Mouse (Mus musculus): ENCODE measurements around the gene Smyd2.
A peak's percentile ranks its signal among the peaks of the same experiment; 100 is the strongest.

Smyd2 gene

GRCm38 (mm10) chr1:189870539-189870938 is 51.6 kb downstream of the Smyd2 start:
- no peak for DNase-seq

GRCm38 (mm10) chr1:189869651-189870270 is 52.4 kb downstream of the Smyd2 start:
- no peak for DNase-seq

GRCm38 (mm10) chr1:189868036-189868435 is 54.1 kb downstream of the Smyd2 start:
- no peak for DNase-seq

- DNase-seq = no peak
Observed at GRCm38 (mm10) chr1:189867497-189867896, 54.7 kb downstream of the Smyd2 start.

GRCm38 (mm10) chr1:189867034-189867433 is 55.1 kb downstream of the Smyd2 start:
- DNase-seq = peak in 1 of 2 experiments; percentile 48

GRCm38 (mm10) chr1:189866621-189867020 is 55.5 kb downstream of the Smyd2 start:
- DNase-seq = no peak

- DNase-seq = no peak
Observed at GRCm38 (mm10) chr1:189864846-189865560, 57.2 kb downstream of the Smyd2 start.

- DNase-seq = no peak
Observed at GRCm38 (mm10) chr1:189864301-189864700, 57.9 kb downstream of the Smyd2 start.

GRCm38 (mm10) chr1:189863727-189864126 is 58.4 kb downstream of the Smyd2 start:
- DNase-seq = no peak

GRCm38 (mm10) chr1:189860942-189861315 is 61.2 kb downstream of the Smyd2 start:
- no peak for DNase-seq

GRCm38 (mm10) chr1:189860112-189860941 is 61.8 kb downstream of the Smyd2 start:
- DNase-seq = peak; percentile 34 to 36

GRCm38 (mm10) chr1:189858377-189858776 is 63.8 kb downstream of the Smyd2 start:
- no peak for DNase-seq

- no peak for DNase-seq
Observed at GRCm38 (mm10) chr1:189855739-189856138, 66.4 kb downstream of the Smyd2 start.

- DNase-seq = no peak
Observed at GRCm38 (mm10) chr1:189854646-189855045, 67.5 kb downstream of the Smyd2 start.

- no peak for DNase-seq
Observed at GRCm38 (mm10) chr1:189852456-189852855, 69.7 kb downstream of the Smyd2 start.

GRCm38 (mm10) chr1:189852051-189852450 is 70.1 kb downstream of the Smyd2 start:
- no peak for DNase-seq

- no peak for DNase-seq
Observed at GRCm38 (mm10) chr1:189849550-189849949, 72.6 kb downstream of the Smyd2 start.

GRCm38 (mm10) chr1:189846319-189846718 is 75.8 kb downstream of the Smyd2 start:
- DNase-seq = no peak

GRCm38 (mm10) chr1:189834166-189834565 is 88.0 kb downstream of the Smyd2 start:
- no peak for DNase-seq

- DNase-seq = no peak
Observed at GRCm38 (mm10) chr1:189833351-189833750, 88.8 kb downstream of the Smyd2 start.

- peak; percentile 92 to 95 for DNase-seq
Observed at GRCm38 (mm10) chr1:189830797-189831232, 91.3 kb downstream of the Smyd2 start.

Data from thymus, adult 18-20 months (tissue).